Mouse (Mus musculus) inflammation-experienced regulatory T-cells, adult 6 months (primary cell): ENCODE measurements around the gene Cfl2. TPM values are rescaled to one million over a fixed set of nuclear protein-coding genes. Genes with fewer than 3 reads are reported as not detected.
"Not testable (repeated sequence)": the region's sequence is repeated elsewhere in the genome, so short reads cannot be mapped to it uniquely, and the experiment has no call there.

Source experiments
- ATAC-seq: one replicate; pipeline ENCODE4 v1.8.0; 2017
- polyA plus RNA-seq, 3 experiments: library from polyadenylated mRNA; unstranded; fragments of 100-300 nt; shearing (Covaris generic); gene quantifications; one replicate each; pipeline ENCODE4 v1.2.1; 2017

Gene Cfl2
- polyA plus RNA-seq: 10 to 100 TPM; 26.1 to 36.4 (median 28.2) TPM

DNA sequence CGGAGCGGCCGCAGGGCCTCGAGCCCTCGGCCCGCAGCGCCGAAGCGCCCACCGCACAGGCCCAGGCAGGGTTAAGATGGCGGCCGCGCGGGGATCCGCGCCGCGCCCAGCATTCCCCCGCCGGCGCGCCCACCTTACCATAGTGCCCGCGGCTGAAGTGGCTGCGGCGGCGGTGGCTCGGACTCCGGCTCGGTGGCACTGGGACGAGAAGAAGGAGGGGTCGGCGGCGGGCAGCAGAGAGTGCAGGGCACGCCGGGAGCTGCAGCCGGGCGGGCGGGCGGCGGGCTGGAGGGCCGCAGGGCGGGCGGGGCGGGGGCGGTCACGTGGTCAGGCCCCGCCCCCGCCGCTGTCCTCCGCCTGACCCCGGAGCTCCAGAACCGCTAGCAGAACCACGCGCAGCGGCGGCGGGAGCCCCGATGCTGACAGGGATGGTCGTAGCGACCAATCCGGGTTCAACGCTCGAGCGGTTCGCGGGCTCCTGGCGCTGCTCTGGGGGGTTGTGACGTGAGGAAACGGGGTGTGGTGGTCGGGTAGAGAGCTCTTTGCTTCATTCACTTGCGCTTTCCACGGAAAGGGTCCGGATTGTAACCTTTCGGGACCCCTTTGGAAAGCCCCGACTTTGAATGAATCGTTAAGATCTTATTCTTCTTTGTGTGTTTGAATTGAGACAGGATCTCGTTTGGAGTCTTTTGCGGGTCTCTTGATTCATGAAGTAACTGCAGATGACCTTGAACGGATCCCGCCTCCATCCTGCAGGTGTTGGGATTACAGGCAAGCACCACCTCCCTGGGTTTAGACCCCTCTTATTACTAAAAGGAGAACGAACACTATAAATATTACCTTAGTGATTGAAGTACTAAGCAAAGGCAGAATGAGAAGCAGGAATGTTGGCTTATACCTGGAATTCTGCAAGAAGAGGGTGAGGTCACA, at the start of gene Cfl2:
Cfl2 (minus strand) TSS at position 272 of the 930 bp plus-strand sequence.
- peak; percentile 60 for ATAC-seq

DNA sequence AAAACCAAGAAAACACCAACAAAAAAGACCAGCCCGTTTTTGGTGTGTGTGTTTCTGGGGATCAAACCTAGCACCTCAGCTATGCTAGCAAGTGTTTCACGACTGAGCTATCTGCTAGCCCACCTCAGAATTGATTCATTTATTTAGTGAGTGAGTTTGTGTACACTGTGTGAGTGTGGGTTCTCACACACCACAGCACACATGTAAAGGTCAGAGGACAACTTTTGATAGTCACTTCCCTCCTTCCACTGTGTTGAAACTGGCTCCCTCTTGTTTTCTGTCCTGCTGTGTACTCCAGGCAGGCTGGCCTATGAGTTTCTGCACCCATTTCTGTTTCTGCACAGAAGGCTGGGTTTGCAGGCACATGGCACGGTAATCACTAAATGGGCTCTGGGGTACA, 47.7 kb upstream of the Cfl2 start:
- ATAC-seq: no peak

DNA sequence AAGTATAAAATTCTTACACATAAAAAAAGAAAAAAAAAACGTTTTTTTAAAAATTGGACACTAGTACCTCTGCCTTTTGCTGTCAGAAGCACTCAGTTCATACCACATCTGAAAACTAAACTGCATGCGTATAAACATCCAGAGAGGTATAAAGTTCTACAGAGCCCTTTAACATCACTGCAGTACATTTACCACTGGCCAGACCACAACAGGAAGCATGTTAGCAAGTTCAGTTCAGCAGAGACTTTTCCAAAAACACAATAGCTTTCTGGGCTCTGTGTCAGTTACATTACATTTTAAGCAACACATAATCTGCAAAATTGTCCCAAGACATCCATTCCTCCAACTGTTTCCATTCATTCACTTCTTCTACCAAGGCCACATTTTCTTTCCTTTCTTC, 29.9 kb upstream of the Cfl2 start:
- ATAC-seq: not testable (repeated sequence)

DNA sequence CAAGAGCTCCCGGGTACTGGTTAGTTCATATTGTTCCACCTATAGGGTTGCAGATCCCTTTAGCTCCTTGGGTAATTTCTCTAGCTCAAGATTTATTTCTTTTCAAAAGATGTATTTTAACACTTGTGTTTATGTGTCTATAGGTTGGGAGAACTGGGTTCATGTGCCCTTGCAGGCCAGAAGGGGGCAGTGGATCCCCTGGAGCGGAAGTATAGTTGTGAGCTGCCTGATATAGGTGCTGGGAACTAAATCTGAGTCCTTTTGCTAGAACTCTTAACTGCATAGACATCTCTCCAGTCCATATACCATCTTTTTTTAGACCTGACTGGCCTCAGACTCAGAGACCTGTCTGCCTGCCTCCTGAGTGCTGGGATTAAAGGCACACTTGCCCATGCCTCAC, 27.7 kb upstream of the Cfl2 start:
- ATAC-seq: no peak

DNA sequence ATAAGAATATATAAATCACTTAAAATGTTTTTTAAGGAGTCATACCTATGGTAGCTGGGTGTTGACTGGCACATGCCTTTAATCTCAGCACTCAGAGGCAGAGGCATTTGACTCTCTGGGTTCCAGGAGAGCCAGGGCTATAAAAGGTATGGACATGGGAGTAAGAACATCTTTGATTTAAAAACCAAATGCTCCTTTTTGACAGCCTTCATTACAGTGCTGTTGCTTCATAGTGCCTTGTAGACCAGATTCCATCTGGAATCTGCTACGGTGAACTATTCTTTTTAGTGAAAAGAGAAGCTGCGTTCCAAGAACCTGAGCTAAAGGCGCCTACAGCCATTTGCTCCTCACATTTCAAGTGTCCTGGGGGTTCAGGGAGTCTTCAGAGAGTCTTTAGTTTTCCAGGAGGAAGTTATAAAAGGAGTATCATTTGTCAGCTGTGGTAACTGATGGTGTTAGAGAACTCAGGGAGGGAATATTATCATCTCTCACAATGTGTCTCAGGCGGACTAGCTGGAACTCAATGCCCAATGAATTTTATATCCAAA, 25.0 kb upstream of the Cfl2 start:
- no peak for ATAC-seq

DNA sequence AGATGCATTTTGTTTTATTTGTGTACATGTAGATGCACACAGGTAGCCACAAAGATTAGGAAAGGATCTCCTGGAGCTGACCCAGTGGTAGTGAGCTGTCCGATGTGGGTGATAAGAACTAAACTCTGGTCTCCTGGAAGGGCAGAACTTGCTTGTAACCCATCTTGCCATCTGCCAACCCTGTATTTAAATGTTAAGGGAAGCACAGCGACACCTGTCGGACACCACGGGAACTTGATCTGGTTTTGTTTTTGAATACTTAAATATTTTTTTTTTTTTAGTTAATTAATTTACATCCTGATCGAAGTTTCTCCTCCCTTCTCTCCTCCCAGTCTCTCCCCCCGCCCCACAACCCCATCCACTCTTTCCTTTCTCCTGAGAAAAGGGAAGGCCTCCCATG, 17.0 kb upstream of the Cfl2 start:
- peak; percentile 52 for ATAC-seq

DNA sequence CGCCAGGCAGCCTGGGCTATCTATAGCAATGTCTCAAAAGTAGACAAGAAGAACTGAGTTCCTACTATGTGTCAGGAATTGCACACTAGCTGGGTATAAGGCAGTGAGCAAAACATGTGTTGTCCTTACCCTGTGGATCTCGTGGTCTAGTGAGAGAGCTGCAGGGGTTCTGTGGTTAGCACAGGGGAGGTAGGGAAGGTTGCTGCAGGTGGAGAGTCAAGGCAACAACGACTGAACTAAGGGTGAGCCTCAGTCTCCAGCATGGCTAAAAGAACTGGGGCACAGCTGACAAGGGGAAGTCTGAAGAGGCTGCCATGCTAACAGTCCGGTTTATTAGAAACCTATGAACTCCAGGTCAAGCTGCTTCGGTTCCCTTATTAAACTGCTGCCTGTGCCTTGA, 16.5 kb upstream of the Cfl2 start:
- no peak for ATAC-seq

DNA sequence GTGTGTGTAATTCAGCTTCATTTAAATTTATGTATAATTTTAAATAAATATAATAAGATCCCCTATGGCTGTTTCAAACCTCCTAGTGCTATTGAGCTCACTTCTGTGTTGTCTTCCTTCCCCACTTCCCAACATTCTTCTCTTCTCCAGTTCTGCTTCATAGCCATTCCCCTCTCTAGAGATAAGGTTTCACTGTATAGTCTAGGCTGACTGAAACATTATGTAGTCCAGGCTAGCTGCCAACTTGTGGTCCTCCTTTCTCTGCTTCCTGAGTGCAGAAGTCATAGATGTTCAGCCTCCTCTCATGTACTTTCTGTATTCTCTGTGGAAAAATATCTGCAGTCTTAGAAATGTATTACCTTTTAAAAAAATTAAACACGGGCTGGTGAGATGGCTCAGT, 15.2 kb upstream of the Cfl2 start:
- no peak for ATAC-seq

DNA sequence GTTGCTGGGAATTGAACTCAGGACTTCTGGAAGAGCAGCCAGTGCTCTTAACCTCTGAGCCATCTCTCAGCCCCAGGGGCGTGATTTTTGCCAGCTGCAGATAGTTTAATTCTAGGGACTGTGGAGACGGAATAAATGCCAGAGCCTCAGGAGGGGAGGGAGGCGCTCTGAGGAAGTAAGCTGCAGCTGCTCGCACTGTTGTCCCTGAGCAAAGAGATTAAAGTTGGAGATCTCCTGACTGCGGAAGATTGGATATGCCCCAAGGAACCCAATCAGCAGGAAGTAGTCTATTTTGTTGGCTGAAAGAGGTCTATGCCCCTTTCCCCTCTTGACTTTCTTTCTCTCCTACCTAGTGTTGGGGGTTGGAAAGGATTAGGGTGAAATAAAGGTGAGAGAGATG, 14.2 kb upstream of the Cfl2 start:
- ATAC-seq: no peak

DNA sequence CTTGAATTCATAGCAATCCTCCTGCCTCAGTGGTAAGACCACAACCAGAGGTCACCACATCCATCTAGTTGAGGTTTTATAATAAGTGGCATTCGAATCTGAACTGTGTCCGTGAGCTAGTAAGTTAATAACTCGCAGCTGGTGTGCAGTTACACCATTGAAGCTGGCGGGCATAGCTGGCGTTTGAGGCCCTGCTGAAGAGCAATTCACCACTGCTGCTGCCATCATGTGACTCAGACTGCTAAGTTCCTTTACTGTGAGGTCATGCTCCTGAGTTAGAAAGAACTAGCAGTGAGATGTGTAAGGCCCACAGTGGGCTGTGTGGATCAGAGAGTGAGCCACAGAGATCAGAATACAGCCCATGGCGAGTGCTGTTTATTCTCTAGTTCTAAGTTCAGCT, 12.0 kb upstream of the Cfl2 start:
- ATAC-seq: no peak

DNA sequence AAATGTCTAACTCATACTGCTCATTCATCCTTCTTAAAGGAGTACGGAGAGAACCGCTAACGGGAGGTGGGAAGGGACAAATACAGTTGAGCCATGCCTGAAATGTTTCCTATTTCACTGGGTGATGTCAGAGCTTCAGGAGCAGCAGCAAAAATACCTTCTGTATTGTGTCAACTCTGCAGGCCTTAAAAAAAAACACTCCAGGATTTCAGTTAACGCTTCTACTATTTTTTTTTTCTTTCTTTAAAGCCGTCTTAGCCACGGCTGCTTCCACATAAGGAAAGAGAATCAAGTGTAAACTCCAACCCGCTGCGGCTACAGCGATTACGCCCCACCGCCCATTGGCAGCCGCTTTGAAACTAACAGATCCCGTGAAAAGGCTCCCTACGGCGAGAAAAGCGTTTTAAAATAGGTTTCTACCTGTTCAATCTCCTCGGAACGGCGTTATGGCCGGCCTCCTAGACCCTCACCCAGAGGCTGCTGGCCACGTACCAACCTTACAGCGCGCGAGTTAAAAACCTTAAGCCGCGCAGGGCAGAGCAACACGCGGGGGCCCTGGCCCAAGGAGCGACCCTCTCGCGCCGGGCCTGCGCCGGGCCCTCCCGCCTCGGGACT, 579 bp downstream of the Cfl2 start:
- ATAC-seq: peak; percentile 53

DNA sequence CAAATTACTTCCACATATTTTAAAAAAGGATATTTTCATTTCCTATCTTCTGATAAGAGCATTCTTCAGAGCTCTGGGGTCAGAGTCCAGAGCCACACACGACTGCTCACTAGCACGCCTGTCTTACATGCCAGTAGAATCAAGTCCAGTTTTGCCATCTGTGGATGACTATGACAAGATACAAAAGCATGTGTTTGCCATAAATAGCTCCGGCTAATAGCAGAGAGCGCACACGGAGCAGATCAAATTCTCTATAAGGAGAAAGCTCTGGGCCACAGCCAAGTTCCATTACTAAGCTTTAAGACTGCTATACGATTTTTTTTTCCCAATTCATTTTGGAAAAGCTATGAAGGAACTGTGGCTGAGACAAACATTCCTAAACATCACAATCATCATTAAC, 3.1 kb downstream of the Cfl2 start:
- no peak for ATAC-seq

DNA sequence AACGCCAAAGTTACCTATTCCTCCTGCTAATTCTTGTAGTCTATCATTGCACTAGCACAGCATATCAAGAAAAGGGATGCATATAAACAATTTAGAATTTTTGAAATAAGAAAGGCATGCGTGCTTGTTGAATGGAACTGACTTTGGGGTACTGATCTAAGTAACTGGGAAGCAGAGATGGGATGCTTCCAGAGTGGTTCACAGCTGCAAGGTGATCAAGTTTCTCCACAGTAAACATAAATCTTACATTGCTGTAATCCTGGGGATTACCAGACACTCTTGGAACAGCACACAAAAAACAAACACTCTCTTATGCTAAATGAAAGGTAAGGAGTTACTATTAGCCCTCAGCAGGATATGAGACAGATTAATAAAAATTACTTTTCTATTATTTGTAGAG, 12.1 kb downstream of the Cfl2 start:
- ATAC-seq: no peak

DNA sequence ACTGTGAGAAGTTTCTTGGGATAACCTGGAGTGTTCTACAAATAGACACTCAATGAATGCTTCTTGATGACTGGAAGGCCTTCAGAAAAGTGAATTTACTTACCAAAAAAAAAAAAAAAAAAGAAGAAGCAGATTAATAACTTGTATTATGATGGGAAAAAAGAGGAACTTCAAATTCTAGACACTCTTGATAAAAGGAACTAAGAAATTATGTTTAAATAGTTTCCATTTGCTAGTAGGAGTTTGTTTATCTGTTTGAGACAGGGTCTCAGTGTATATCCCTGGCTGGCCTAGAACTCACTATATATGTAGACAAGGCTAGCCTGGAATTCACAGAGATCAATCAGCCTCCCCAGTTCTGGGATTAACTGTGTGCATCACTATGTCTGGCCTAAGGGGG, 18.3 kb downstream of the Cfl2 start:
- ATAC-seq: no peak

DNA sequence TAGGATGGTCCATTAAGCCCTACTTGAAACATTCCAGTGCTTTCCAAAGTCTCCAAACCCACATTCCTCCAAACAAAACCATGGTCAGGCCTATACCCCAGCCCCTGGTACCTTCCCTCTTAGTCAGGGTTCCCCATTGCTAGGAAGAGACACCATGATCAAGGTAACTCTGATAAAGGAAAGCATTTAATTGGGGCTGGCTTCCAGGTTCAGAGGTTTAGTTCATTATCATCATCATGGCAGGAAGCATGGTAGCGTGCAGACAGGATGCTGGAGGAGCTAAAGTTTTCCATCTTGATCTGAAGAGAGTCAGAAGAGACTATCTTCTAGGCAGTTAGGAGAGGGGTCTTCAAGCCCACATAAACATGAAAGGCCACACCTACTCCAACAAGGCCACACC, 21.1 kb downstream of the Cfl2 start:
- no peak for ATAC-seq

DNA sequence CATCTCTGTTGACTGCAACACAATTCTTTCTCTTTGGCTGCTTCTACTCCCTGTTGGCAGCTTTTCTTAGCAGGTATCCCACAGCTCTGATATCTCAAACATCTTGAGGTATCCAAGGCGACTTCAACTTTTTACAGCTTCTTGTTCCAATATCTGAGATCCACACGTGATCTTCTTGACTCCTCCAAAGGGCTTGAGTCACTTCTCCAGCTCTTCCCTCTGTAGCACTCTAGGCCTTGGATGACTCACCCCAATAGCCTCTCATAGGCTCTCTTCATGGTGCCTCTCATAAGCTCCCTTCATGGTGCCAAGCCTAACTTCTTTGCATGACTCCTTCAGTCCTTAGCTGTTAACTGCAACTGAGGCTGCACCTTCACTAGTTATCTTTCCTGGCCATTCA, 22.9 kb downstream of the Cfl2 start:
- ATAC-seq: no peak

DNA sequence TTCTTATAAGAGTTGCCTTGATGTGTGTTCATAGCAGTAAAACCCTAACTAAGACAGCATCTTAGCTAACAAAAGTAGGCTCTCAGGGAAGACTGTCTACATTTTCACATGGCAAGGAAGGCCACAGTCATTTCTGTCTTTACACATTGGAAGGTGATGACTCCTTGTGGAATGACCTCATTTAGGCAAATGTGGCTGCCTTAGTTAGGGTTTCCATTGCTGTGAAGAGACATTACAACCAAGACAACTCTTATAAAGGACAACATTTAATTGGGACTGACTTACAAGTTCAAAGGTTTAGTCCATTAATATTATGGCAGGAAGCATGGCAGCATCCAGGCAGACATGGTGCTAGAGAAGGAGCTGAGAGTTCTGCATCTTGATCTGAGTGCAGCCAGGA, 23.7 kb downstream of the Cfl2 start:
- no peak for ATAC-seq

DNA sequence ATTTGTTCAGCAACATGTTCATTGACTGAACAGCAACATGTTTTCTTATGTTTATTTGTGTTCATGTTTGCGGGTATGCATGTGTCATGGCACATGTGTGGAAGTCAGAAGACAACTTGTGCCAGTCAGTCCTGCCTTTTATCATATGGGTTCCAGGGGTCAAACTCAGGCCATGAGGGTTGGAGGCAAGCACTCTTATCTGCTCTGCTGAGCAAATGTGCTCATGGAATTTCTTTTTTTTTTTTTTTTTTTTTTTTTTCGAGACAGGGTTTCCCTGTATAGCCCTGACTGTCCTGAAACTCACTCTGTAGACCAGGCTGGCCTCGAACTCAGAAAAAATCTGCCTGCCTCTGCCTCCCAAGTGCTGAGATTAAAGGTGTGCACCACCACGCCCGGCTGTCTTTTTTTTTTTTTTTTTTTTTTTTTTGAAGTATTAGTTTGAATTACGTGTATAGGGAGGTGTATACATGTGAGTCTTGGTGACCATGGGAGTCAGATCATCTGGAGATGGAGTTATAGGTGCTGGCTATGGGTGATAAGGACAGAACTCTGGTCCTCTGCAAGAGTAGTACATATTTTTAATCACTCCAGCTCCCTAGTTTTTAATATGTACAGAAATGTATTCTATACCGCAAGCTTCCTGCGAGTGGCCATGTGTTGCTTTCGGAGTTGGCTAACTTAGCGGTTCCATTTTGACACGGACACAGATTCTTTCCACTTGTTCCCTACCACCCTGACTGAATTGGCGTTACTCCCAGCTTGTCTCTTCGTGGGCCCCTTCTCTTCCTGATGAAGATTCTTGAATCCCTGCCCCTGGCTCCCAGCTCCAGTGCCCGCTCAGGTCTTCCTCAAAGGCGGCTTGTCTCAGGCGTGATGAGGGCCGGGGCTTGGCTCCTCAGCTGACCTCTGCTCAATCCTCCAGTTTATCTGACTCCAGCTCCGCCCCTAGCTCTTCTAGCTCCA, 26.8 kb downstream of the Cfl2 start:
- ATAC-seq: no peak

DNA sequence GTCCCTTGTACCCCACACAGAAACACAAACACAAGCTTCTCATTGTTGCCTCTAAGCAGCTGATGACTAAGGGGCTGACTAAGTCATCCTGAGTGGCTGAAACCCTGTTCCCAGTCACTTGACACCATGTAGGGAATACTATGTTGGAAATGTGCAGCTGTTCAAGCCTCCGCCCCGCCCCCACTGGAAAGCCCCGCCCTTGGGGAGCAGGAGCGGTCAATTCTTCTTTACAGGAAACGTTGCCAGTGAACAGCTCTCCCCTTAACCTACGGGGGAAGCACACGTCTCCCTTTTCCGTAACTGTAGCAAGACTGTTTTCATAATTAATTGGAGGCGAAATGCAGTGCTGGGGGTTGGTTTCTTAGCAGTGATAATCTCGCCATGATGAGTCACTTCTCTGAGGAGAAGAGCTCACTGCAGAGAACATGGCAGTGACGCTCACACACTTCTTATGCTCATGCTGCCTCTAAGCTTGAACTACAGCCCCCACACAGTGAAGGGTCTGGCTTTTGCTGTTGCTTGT, 27.7 kb downstream of the Cfl2 start:
- ATAC-seq: peak; percentile 32

DNA sequence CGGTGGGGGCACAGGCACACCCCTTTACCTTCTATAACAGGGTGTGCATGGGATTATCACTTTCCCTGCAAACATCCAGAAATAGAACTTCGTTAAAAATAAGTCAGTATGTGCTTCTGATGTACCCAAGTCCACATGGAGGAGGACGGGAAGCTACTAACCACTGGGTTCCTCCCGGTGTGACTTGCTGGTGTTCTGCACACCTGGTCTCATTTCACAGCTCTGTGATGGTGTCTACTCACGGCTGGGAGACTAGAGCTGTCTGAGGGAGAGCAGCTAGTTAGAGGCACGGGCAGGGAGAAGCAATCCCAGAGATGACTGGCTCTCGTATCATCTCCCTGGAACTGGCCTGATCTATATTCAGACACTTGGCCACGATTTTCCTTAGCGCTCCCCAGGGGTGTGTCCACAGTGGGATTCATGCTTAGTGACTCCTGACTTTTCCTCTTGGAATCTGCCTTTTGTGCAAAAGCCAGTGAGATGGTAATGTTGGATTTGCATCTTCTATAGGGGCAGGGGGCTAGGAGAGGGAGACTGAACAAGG, 28.7 kb downstream of the Cfl2 start:
- no peak for ATAC-seq

DNA sequence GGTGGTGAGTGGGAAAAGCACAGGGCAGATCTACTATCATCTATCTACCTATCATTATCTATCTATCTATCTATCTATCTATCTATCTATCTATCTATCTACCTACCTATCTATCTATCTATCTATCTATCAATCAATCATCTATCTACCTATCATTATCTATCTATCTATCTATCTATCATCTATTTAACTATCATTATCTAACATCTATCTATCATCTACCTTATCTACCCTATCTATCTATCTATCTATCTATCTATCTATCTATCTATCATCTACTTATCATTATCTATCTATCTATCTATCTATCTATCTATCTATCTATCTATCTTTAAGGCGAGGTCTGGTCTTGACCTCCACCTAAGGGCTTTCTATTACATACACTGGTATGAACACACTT, 30.8 kb downstream of the Cfl2 start:
- not testable (repeated sequence) for ATAC-seq

DNA sequence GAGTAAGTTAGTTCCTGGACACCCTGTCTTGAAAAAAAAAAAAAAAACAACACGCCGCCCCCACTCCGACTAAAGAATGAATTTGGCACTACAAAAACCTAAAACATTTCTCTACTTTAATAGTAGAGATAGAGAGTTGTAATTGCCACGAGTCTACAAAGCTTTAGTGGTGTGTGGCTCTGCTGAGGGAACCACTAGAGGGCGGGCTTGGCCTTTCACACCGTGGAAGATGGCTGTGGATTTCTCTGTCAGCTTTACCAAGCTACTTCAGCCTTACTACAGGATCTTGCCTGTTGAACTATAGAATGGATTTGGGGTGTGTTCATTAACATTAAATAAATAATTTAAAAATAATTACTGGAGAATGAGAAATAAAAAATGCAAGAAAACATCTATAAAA, 32.1 kb downstream of the Cfl2 start:
- peak; percentile 94 for ATAC-seq
